Mouse (Mus musculus) cerebellum, adult 2 months (tissue): ENCODE results near the gene Zfp36. TPM values are rescaled to one million over a fixed set of nuclear protein-coding genes. Genes with fewer than 3 reads are reported as not detected.

Experiments
- DNase-seq, 2 experiments: peaks; one replicate each; pipeline ENCODE4 v3.0.0; 2021
- H3K27ac ChIP-seq: fragments of 200-500 bp; 2 replicates; pipeline ENCODE4 v1.5.1; 2012; ENCODE audit warnings: low read length, control low read depth, inconsistent platforms; ENCODE audit not compliant: insufficient read depth
- H3K27me3 ChIP-seq: fragments of 200-500 bp; 2 replicates; pipeline ENCODE4 v1.6.1; 2012; ENCODE audit warnings: inconsistent platforms, mild to moderate bottlenecking, low read length, moderate library complexity; ENCODE audit not compliant: control insufficient read depth, insufficient read depth
- H3K4me1 ChIP-seq: fragments of 200-500 bp; 2 replicates; pipeline ENCODE4 v1.6.1; 2011; ENCODE audit warnings: low read length; ENCODE audit not compliant: control insufficient read depth, insufficient read depth
- H3K4me3 ChIP-seq: fragments of 200-500 bp; replicated peaks from 2 replicates; pipeline ENCODE3; 2011; ENCODE audit warnings: mild to moderate bottlenecking, low read depth, low read length, control low read depth; ENCODE audit not compliant: insufficient read depth
- CTCF ChIP-seq: fragments of 200-500 bp; IDR thresholded peaks from 2 replicates; pipeline ENCODE4 v1.5.1; 2011; ENCODE audit warnings: low read depth, mild to moderate bottlenecking, control low read depth, low read length, moderate library complexity, borderline replicate concordance; ENCODE audit not compliant: insufficient read depth
- POLR2A ChIP-seq: fragments of 200-500 bp; IDR thresholded peaks from 2 replicates; pipeline ENCODE4 v1.6.1; 2011; ENCODE audit warnings: low read length, control low read depth, borderline replicate concordance; ENCODE audit not compliant: insufficient read depth
- WGBS: fragments of 180-500 bp; shearing (Covaris S2); methylation state at CpG from one replicate; pipeline ENCODE4 v1.1.7; 2018; 5-methylcytosine and 5-hydroxymethylcytosine counted together
- polyA plus RNA-seq: library from polyadenylated mRNA; depleted of rRNA; stranded (reverse); fragments of >200 nt; gene quantifications from 2 replicates; pipeline ENCODE4 v1.2.3, GENCODE M21; 2012

Zfp36 gene
- polyA plus RNA-seq, 1 experiment: 3.7 TPM

GRCm38 (mm10) chr7:28370051-28370450, 10.0 kb downstream of the Zfp36 start:
- H3K27me3 ChIP-seq: no peaks in the 10 kb centered on the region
- H3K27ac ChIP-seq: no peak overlapping the region
- no peak for TF ChIP-seq POLR2A
- TF ChIP-seq CTCF: no peak
- DNase-seq: no peak
- no peaks in the 10 kb centered on the region for H3K4me1 ChIP-seq
- no peak overlapping the region for H3K4me3 ChIP-seq
- 86% methylated on average over 14 of the region's 14 CpGs for WGBS

DNA sequence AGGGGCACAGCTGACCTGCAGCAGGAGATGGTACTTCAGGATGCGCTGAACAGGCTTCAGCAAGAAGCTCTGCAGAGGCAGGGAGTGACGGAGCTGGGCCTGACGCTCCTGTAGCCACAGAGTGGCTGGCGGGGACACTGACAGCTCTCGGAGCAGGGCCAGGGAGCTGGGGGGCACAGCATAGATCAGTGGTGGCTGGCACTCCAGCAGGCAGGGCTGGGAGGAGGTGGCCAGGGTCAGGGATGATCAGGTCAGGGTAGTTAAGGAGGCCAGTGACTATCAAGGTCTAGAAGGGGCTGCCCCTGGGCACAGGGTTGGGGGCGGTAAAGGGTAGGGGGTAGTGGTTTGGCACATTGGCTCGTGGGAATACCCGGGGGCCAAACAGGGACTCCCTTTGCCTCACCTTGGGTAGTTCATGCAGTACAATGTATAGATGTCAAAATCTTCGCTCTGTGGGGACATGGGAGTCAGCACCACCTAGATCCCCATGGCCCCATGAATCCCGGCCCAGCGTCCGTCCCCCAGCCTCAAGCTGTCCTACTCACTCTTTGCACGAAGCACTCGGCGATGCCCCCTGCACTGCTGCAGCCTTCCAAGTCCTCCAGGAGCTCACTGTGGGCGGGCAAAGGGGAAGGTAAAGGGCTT, 11.7 kb downstream of the Zfp36 start:
- H3K27me3 ChIP-seq: no peaks in the 10 kb centered on the region
- H3K27ac ChIP-seq: no peak overlapping the region
- no peak overlapping the region for H3K4me3 ChIP-seq
- DNase-seq: no peak
- WGBS: 74% methylated on average over 16 of the region's 16 CpGs
- TF ChIP-seq CTCF: no peak
- TF ChIP-seq POLR2A: no peak
- H3K4me1 ChIP-seq: no peaks in the 10 kb centered on the region

GRCm38 (mm10) chr7:28367663-28368275, 12.3 kb downstream of the Zfp36 start:
- 45% methylated on average over 16 of the region's 16 CpGs for WGBS
- Histone ChIP-seq H3K4me1 (no peaks in the 10 kb centered on the region), H3K27me3 (no peaks in the 10 kb centered on the region), H3K4me3 (no peak overlapping the region), H3K27ac (no peak overlapping the region)
- DNase-seq: no peak
- TF ChIP-seq CTCF: no peak
- TF ChIP-seq POLR2A: no peak

DNA sequence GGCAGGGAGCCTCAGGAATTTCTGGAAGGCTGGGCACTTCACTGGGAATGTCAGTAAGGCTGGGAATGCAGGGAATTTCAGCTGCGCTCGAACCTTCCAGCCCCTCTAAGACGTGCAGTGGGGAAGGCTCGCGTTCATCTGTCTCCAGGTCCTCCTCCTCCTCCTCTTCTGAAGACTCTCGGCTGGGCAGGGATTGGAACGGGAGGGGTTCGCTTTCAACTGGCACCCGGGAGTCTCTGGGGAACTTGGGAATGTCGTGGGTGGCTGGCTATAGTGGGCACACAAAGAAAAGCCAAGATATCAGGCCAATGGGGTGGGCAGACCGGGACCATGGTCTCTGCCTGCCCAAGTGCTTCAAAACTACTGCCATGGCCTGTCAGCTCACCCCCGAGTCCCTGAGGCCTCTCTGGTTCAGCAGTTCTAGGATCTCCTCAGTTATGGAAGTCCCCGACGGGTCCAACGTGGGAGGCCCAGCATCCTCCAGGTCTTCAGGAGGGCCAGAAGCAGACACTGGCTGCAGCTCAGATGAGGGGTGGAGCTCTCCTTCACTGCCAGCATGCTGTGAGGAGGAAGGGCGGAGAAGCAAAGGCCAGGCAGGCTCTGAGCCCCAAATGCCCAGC, 17.5 kb downstream of the Zfp36 start:
- Histone ChIP-seq H3K4me1 (no peaks in the 10 kb centered on the region), H3K27ac (no peak overlapping the region), H3K27me3 (no peaks in the 10 kb centered on the region), H3K4me3 (no peak overlapping the region)
- DNase-seq: no peak
- WGBS: 55% methylated on average over 16 of the region's 16 CpGs
- TF ChIP-seq CTCF (no peak), POLR2A (no peak)

DNA sequence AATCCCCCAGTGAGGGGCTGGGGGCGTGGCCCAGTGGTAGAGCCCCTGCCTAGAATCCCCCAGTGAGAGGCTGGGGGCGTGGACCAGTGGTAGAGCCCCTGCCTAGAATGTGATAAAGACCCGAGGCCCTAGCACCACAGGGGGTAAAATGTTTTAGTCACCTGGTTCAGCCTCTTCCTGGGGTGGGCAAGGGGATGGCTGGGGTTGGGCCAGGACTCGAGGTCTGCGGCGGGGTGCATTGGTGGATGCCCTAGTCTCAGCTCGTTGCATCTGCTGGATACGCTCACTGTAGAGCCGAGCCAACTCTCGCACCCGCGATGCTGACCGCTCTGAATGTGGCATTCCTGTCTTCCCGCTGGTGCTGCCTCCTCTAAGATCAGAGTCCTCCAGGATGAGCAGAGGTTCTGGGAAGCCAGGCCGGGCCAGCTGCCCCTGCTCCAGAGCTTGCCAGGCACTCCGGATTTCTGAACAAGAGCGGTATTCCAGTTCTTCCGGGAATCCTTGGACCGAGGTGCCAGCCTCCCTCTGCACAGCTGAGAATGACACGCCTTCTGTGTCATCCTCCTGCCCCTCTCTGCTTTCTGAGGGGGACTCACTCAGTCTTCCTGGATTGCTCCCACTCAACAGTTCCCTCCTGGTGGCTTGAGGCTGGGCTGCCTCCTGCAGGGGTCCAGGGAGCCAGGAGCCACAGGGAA, 18.3 kb downstream of the Zfp36 start:
- H3K4me1 ChIP-seq: no peaks in the 10 kb centered on the region
- no peak overlapping the region for H3K27ac ChIP-seq
- 82% methylated on average over 20 of the region's 20 CpGs for WGBS
- DNase-seq: no peak
- TF ChIP-seq POLR2A: no peak
- TF ChIP-seq CTCF: no peak
- H3K4me3 ChIP-seq: no peak overlapping the region
- H3K27me3 ChIP-seq: no peaks in the 10 kb centered on the region

DNA sequence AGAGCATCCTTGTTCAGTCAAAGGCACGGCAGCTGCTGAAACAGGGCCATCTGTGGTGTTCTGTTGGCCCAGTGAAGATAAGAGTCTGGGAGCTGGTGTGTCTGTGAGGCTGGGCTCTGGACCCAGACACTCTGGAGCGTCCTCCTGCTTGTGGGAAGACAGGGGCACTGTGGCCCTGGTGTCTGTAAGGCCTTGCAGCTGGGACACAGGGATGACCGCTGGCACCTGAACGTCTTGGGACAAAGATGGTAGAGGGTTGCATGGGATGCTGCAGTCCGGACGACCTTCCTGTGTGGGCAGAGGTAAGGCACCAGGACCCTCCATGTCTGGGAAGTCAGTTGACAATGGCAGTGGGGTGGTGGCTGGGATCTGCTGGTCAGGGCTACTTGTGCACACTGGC, 19.8 kb downstream of the Zfp36 start:
- H3K4me1 ChIP-seq: no peaks in the 10 kb centered on the region
- no peaks in the 10 kb centered on the region for H3K27me3 ChIP-seq
- DNase-seq: no peak
- 85% methylated on average over 6 of the region's 6 CpGs for WGBS
- no peak overlapping the region for H3K27ac ChIP-seq
- H3K4me3 ChIP-seq: no peak overlapping the region
- TF ChIP-seq POLR2A: no peak
- TF ChIP-seq CTCF: no peak

DNA sequence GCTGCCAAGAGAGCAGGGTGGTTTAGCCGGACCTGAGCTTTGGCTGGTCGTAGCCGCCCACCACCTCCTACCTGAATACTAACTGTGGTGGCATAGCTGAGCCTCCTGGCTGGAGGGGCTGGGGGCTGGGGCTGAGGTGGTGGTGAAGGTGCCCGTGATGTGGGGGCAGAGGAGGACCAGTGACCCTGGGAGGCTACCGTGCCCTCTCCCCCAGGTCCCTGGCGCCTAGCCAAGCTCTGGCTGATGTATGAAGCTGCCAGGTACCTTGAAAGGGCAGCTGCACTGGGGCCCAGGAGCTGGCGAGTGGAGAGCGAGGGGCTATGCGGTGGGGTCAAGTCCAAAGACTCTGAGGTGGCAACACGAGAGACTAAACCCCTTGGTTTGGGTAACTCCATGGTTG, 20.2 kb downstream of the Zfp36 start:
- DNase-seq: no peak
- no peak overlapping the region for H3K27ac ChIP-seq
- WGBS: 76% methylated on average over 10 of the region's 10 CpGs
- H3K27me3 ChIP-seq: no peaks in the 10 kb centered on the region
- TF ChIP-seq POLR2A (no peak), CTCF (no peak)
- H3K4me3 ChIP-seq: no peak overlapping the region
- no peaks in the 10 kb centered on the region for H3K4me1 ChIP-seq
